Mouse (Mus musculus): ENCODE results near the gene Kcnma1. TPM values are rescaled to one million over a fixed set of nuclear protein-coding genes. Genes with fewer than 3 reads are reported as not detected.

Kcnma1 gene
- polyA plus RNA-seq, 1 experiment, result not detected

DNA sequence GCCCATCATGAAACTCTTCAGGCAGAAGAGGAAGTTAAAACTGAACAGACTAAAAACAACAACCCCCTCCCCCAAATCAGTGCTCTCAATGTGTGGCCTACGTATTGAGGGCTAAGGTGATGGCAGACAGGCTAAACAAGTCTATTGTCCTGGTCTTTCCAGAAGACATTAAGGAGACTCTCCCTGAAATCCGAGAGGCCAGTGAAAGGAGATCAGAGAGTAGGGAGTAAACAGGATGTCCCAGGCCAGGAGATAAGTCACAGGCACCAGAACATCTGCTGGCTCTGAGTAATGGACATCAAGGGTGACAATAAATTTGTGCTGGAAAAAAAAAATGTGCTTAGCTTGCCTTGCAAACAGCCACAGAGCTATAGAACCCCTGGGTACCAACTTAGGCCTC lies 522.9 kb downstream of the Kcnma1 start:
- H3K4me3 ChIP-seq (replicated peaks; ENCODE audit: control insufficient read depth, low read depth, low read length), result no peak overlapping the region
- 69% methylated on average over 2 of the region's 2 CpGs for WGBS
- H3K27ac ChIP-seq (ENCODE audit: control insufficient read depth, insufficient read depth, low read depth, low read length, poor library complexity), result no peak overlapping the region
- no peaks in the 10 kb centered on the region for H3K4me1 ChIP-seq (ENCODE audit: control insufficient read depth, insufficient read depth, low read length)
- TF ChIP-seq POLR2A (IDR thresholded peaks at IDR 0.05; ENCODE audit: borderline replicate concordance, control insufficient read depth, low read depth, low read length) (no peak), CTCF (IDR thresholded peaks at IDR 0.05; ENCODE audit: control insufficient read depth, insufficient read depth, low read length) (no peak)

DNA sequence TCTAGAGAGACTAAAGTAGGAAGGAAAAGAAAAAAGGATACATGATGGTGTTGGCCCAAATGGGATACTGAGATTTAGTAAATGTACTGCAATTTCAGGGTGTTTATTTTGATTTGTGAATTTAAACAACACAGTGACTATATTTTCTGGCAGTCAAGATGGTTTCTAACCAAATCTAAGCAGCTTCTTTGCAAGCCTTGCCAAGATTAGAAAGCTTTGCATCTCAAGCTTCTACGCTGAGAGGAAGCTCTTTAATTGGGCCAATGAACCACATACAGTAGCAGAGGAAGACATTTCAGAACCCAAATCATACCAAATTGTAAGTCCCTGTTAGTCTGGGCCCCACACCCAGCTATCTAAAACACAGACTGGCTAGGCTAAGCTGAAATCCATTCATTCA lies 527.6 kb downstream of the Kcnma1 start:
- no peaks in the 10 kb centered on the region for H3K4me1 ChIP-seq (ENCODE audit: control insufficient read depth, insufficient read depth, low read length)
- H3K27ac ChIP-seq (ENCODE audit: control insufficient read depth, insufficient read depth, low read depth, low read length, poor library complexity), result no peak overlapping the region
- 71% methylated on average over 1 of the region's 1 CpGs for WGBS
- TF ChIP-seq POLR2A (IDR thresholded peaks at IDR 0.05; ENCODE audit: borderline replicate concordance, control insufficient read depth, low read depth, low read length) (no peak), CTCF (IDR thresholded peaks at IDR 0.05; ENCODE audit: control insufficient read depth, insufficient read depth, low read length) (no peak)
- H3K4me3 ChIP-seq (replicated peaks; ENCODE audit: control insufficient read depth, low read depth, low read length), result no peak overlapping the region

DNA sequence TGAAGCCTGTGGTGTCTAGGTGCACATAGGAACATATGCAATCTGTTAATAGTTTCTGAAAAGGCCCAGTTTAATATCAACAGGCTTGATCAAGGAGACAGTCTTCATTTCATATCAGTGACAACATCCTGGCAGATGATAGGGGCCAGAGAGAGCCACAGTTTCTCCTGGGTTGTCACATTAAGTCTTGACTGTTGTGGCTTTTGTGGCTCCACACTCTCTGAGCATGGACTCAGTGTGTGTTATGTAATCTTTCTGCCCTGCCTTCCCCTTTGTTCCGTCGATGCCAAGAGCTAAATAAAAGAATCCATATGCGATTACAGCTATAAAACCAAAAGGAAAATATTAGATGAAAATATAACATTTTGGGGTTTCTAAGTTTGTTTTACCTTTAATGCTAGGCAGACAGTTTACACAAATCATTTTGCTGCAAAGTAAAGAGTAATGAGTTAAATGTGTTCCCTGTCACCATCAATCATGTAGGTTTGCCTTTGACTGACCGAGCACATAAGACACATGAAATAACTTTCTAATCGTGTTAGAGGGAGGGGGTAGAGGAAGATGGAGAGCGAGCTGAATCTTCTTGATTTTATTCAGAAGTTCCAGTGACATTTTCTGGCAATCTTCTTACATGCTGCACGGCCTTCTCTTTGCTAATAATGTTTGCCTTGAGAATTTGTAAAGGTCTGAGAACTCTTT lies 528.3 kb downstream of the Kcnma1 start:
- 51% methylated on average over 7 of the region's 7 CpGs for WGBS
- no peak overlapping the region for H3K4me3 ChIP-seq (replicated peaks; ENCODE audit: control insufficient read depth, low read depth, low read length)
- TF ChIP-seq CTCF (IDR thresholded peaks at IDR 0.05; ENCODE audit: control insufficient read depth, insufficient read depth, low read length), result no peak
- TF ChIP-seq POLR2A (IDR thresholded peaks at IDR 0.05; ENCODE audit: borderline replicate concordance, control insufficient read depth, low read depth, low read length), result no peak

DNA sequence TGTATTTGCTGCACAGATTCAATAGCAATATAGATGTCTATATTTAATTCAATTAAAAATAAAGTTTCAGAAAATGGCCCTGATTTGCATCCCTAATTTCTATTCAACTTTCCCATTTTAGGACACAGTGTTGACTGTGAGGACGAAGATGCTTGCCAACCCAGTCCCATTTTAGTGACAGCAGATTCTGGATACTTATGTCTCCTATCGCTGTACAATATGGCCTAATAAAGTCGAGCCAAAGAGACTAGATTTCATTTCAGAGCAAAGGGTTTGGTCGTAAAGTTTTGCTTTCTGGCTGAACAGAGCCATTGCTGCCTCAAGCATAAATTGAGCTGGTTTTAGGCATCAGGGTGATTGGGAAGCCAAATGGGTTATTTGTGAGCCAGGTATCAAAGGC lies 539.2 kb downstream of the Kcnma1 start:
- no peak overlapping the region for H3K27ac ChIP-seq (ENCODE audit: control insufficient read depth, insufficient read depth, low read depth, low read length, poor library complexity)
- no peak for TF ChIP-seq CTCF (IDR thresholded peaks at IDR 0.05; ENCODE audit: control insufficient read depth, insufficient read depth, low read length)
- TF ChIP-seq POLR2A (IDR thresholded peaks at IDR 0.05; ENCODE audit: borderline replicate concordance, control insufficient read depth, low read depth, low read length), result no peak
- 75% methylated on average over 4 of the region's 4 CpGs for WGBS
- no peak overlapping the region for H3K4me3 ChIP-seq (replicated peaks; ENCODE audit: control insufficient read depth, low read depth, low read length)
- no peaks in the 10 kb centered on the region for H3K4me1 ChIP-seq (ENCODE audit: control insufficient read depth, insufficient read depth, low read length)

More for the DNA sequence above, 528.3 kb downstream of the Kcnma1 start:
- no peak overlapping the region for H3K27ac ChIP-seq (ENCODE audit: control insufficient read depth, insufficient read depth, low read depth, low read length, poor library complexity)
- H3K4me1 ChIP-seq (ENCODE audit: control insufficient read depth, insufficient read depth, low read length), result no peaks in the 10 kb centered on the region

DNA sequence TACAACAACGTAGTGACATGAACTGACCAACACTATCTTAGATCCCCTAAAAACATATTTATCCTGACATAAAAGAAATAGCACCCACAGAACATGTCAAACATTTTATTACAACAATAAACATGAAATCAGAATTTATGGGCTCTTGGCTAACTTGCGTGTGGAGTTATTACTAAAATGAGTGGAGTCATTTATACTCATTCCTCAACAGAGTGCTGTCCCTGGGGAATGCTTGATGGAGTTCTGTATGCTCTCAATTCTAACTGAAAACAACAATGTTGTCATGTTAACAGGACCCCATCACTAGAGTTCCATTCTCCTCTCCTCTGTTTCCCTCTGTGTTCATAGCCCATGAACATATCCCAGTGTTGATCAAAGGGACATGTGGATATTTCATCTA lies 544.2 kb downstream of the Kcnma1 start:
- WGBS, result 83% methylated on average over 2 of the region's 2 CpGs
- Histone ChIP-seq H3K4me1 (ENCODE audit: control insufficient read depth, insufficient read depth, low read length) (no peaks in the 10 kb centered on the region; the same call in 1 of the 2 replicates), H3K4me3 (replicated peaks; ENCODE audit: control insufficient read depth, low read depth, low read length) (no peak overlapping the region), H3K27ac (ENCODE audit: control insufficient read depth, insufficient read depth, low read depth, low read length, poor library complexity) (no peak overlapping the region)
- TF ChIP-seq POLR2A (IDR thresholded peaks at IDR 0.05; ENCODE audit: borderline replicate concordance, control insufficient read depth, low read depth, low read length) (no peak), CTCF (IDR thresholded peaks at IDR 0.05; ENCODE audit: control insufficient read depth, insufficient read depth, low read length) (no peak)

DNA sequence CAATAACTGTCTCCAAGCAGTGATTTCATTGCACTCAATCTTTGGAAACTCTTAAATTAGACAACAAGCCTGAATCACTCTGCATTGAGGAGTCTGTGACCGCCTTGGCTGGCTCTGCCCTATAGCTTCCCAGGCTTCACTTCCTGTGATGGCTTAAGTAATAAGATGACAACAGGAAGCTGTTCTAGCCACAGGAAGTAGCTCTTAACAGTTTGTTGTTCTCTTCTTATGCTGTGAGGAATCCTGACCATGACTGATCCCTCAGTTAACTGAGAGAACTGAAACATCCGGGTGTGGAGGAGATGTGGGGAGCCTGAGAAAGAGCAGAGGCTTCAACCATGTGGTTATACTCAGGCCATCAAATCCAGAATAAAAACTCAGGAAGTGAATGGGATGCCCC lies 549.2 kb downstream of the Kcnma1 start:
- Histone ChIP-seq H3K4me3 (replicated peaks; ENCODE audit: control insufficient read depth, low read depth, low read length) (no peak overlapping the region), H3K27ac (ENCODE audit: control insufficient read depth, insufficient read depth, low read depth, low read length, poor library complexity) (no peak overlapping the region), H3K4me1 (ENCODE audit: control insufficient read depth, insufficient read depth, low read length) (no peaks in the 10 kb centered on the region; the same call in 1 of the 2 replicates)
- 8% methylated on average over 2 of the region's 2 CpGs for WGBS
- no peak for TF ChIP-seq CTCF (IDR thresholded peaks at IDR 0.05; ENCODE audit: control insufficient read depth, insufficient read depth, low read length)
- no peak for TF ChIP-seq POLR2A (IDR thresholded peaks at IDR 0.05; ENCODE audit: borderline replicate concordance, control insufficient read depth, low read depth, low read length)

DNA sequence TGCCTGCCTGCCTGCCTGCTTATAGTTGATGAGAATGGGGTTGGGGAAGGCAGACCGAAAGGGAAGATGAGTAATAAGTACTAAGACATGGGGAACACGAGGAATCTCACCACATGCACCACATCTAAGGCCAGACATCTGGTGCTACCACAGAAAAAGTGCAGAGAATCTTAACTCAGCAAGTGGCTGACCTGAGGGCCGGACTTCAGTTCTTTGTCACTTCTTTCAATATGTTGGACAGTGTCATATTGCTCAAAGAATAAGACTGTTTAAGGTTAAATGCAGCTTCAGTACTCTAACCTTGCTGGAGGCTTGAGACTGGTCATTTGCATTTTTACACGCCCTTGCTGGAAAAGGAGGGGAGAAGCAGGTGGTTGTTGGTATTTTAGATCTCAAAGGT lies 555.7 kb downstream of the Kcnma1 start:
- no peak for TF ChIP-seq POLR2A (IDR thresholded peaks at IDR 0.05; ENCODE audit: borderline replicate concordance, control insufficient read depth, low read depth, low read length)
- WGBS, result 46% methylated on average over 4 of the region's 4 CpGs
- H3K4me1 ChIP-seq (ENCODE audit: control insufficient read depth, insufficient read depth, low read length), result peaks cover 1% of the 10 kb centered on the region; the same call in 1 of the 2 replicates
- H3K27ac ChIP-seq (ENCODE audit: control insufficient read depth, insufficient read depth, low read depth, low read length, poor library complexity), result no peak overlapping the region
- H3K4me3 ChIP-seq (replicated peaks; ENCODE audit: control insufficient read depth, low read depth, low read length), result no peak overlapping the region

DNA sequence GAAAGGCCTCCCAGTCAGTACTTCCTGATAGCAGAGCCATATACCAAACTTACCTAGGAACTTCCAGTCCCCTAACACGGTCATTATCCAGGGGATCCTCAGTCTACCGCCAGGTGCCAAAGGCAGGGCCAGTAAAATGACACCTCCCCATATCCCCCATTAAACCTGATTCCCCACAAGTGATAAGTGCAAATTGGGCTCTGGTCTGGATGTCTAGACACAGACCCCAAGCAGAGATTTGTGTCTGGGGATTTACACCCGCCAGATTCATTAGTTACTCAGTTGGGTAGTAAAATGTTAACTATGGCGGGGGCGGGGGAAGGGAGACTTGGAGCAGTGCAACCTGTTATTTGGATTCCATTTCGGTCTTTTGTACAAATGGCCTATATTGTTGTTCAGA lies 562.6 kb downstream of the Kcnma1 start:
- no peak for TF ChIP-seq CTCF (IDR thresholded peaks at IDR 0.05; ENCODE audit: control insufficient read depth, insufficient read depth, low read length)
- no peak for TF ChIP-seq POLR2A (IDR thresholded peaks at IDR 0.05; ENCODE audit: borderline replicate concordance, control insufficient read depth, low read depth, low read length)
- WGBS, result 79% methylated on average over 6 of the region's 6 CpGs
- H3K27ac ChIP-seq (ENCODE audit: control insufficient read depth, insufficient read depth, low read depth, low read length, poor library complexity), result no peak overlapping the region
- peaks cover 1% of the 10 kb centered on the region; the same call in 1 of the 2 replicates for H3K4me1 ChIP-seq (ENCODE audit: control insufficient read depth, insufficient read depth, low read length)
- H3K4me3 ChIP-seq (replicated peaks; ENCODE audit: control insufficient read depth, low read depth, low read length), result no peak overlapping the region

DNA sequence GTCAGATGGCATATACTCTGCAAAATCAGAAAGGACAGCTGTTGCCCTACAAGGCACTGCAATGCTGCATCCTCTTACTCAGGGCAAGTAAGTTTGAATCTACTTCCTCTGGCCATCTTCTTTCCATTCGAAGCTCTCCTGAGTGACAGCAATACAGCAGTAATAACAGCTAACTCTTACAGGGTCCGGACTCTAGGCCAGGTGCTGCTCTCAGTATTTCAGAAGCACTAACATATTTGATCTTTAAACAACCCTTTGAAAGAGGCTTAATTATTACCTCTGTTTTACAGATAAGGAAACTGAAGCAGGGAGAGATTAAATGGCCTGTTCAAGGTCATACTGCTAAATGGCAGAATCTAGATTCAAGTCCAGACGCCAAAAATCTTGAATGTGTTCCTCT lies 576.8 kb downstream of the Kcnma1 start:
- TF ChIP-seq CTCF (IDR thresholded peaks at IDR 0.05; ENCODE audit: control insufficient read depth, insufficient read depth, low read length) (no peak), POLR2A (IDR thresholded peaks at IDR 0.05; ENCODE audit: borderline replicate concordance, control insufficient read depth, low read depth, low read length) (no peak)
- 72% methylated on average over 3 of the region's 3 CpGs for WGBS
- H3K4me3 ChIP-seq (replicated peaks; ENCODE audit: control insufficient read depth, low read depth, low read length), result no peak overlapping the region
- no peak overlapping the region for H3K27ac ChIP-seq (ENCODE audit: control insufficient read depth, insufficient read depth, low read depth, low read length, poor library complexity)
- no peaks in the 10 kb centered on the region for H3K4me1 ChIP-seq (ENCODE audit: control insufficient read depth, insufficient read depth, low read length)
